Mouse (Mus musculus): ENCODE results near the gene Zfp263.

The Zfp263 gene

GRCm38 (mm10) chr16:3743503-3744185, at the start of gene Zfp263:
Zfp263 (plus strand) TSS chr16:3744093.
- peak; percentile 97 for DNase-seq (ENCODE audit: low spot score)

DNA sequence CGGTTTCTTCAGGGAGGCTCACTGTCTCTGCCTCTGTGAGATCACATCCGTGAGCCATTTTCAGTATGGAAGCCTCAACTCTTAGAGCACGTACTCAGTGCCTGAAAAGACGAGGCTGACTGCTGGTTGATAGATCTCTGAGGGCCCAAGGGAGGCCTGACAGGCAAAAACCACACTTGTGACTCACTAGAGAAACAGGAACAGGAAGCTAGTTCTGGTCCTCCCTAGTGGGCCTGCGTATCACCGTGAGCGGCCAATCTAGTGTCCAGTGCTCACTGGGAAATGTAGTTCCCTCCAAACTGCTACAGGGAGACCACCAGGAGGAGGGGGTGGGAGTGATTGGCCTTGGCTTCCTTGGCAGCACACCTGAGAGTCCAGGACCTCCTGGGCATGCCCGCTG, 44.6 kb upstream of the Zfp263 start:
- DNase-seq (ENCODE audit: low spot score), result peak; percentile 36

DNA sequence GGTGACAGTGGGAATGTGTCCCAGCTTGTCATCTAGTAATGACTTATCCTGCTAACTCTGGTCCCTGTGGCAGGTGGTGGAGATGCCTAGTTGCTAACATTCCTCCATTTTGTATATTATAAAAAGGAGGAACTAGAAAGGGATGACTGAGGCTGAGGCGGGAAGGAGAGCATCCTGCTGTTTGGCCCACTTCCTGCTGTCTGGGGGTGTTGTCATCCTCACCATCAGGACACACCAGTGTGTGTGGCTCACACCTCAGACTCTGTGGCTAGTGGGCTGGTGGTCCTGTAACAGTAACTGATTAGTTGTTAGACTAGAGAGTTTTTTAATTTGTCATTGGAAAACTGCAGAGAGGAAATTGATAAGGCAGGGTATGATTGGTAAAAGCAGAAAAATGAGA, 43.0 kb upstream of the Zfp263 start:
- no peak for DNase-seq (ENCODE audit: low spot score)

- no peak for DNase-seq (ENCODE audit: low spot score)
Observed at GRCm38 (mm10) chr16:3706680-3707079, 37.2 kb upstream of the Zfp263 start.

DNA sequence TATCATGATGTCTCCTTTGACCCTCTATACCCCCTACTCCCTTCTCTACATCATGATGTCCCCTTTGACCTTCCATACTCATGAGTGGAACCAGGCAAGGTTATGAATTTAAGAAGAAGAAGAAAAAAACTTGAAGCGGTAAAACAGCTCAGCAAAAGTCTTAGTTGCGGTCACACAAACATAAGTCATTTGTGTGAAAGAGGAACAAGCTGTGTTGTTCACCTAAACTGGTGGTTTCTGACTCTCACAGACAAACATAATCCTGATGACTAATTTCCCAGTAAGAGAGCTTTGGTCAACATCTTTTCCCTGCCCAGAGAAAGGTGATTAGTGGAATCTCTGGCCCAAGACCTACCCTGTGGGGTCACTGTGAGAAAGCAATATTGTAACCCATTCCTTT, 29.2 kb upstream of the Zfp263 start:
- no peak for DNase-seq (ENCODE audit: low spot score)

- DNase-seq (ENCODE audit: low spot score), result no peak
Observed at GRCm38 (mm10) chr16:3717980-3718379, 25.9 kb upstream of the Zfp263 start, which contains the start of gene Mefv. Mefv (minus strand) TSS chr16:3718097.

DNA sequence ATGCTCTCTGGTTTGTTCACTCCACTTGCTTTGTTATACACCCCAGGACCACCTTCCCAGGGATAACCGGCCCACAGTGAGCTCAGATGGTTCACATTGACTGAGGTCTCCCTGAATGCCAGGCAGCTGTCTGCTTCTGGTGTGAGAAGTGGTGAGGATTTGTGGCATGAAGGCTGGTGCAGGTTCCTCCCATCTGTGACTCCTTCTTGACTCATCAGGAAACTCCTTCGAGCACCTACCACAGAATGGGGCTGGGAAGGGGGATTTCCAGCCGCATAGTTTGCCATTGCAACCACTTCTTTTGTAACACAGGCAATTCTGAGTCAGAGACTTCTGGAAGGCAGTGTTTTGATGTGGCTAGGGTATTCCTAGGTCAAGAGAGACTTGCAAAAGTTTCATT, 20.7 kb upstream of the Zfp263 start:
- no peak for DNase-seq (ENCODE audit: low spot score)

DNA sequence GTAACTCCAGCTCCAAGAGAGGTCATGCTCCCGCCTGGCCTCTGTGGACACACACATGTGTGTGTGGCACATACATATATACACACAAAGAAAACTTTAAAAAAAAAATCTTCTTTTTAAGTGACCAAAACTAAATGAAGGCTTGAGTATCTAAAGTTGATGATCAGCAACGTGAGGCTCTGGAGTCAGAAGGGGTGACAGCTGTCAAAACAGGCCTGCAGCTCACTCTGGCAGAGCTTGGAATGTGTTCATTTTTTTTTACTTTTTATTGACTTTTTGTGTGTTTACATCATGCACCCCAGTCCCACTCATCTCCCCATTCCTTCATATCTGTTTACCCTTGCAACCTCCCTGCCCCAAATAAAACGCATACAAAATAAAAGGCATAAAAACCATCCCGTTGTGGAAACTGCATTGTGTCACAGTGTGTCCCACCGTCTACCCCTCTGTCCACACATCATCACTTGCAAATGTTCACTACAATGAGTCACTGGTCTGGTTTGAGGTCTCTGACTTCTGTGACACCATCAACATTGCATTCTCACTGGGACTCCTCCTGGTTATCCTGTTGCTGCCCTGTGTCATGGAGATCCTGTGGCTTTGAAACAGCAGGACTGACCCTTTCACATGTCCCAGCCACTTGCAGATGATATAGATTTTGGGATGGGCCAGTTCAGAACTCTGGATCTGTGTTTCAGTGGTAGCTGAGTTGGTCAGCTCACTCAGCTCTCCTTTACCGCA, 15.7 kb upstream of the Zfp263 start:
- DNase-seq (ENCODE audit: low spot score), result no peak

- DNase-seq (ENCODE audit: low spot score), result no peak
Observed at GRCm38 (mm10) chr16:3732612-3733011, 11.3 kb upstream of the Zfp263 start.

GRCm38 (mm10) chr16:3733198-3733732, 10.6 kb upstream of the Zfp263 start:
- DNase-seq (ENCODE audit: low spot score), result no peak

- no peak for DNase-seq (ENCODE audit: low spot score)
Observed at GRCm38 (mm10) chr16:3742466-3742865, 1.4 kb upstream of the Zfp263 start.

GRCm38 (mm10) chr16:3744186-3744700, 350 bp downstream of the Zfp263 start:
- no peak for DNase-seq (ENCODE audit: low spot score)

DNA sequence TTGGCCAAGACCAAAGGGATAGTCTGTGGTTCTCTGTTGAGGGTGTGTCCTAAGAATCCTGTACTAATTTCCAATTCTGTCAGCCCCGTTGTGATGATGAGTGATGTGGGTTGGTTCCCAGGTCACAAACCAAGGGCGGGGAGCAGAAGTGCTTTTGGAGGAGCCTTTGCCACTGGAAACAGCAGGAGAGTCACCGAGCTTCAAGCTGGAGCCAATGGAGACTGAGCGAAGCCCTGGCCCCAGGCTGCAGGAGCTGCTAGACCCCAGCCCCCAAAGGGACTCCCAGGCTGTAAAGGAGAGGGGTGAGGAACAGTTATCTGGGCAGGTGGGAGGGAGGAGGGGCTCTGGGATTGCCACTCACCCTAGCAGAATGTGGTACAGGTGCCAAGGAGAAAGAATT, 1.8 kb downstream of the Zfp263 start:
- no peak for DNase-seq (ENCODE audit: low spot score)

DNA sequence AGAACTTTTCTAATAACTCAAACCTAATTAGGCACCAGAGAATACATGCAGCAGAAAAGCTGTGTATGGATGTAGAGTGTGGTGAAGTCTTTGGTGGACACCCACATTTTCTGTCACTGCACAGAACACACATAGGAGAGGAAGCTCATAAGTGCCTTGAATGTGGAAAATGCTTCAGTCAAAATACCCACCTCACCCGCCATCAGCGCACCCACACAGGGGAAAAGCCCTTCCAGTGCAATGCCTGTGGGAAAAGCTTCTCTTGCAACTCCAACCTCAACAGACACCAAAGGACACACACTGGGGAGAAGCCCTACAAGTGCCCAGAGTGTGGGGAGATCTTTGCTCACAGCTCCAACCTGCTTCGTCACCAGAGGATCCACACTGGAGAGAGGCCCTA, 5.1 kb downstream of the Zfp263 start:
- DNase-seq (ENCODE audit: low spot score), result no peak

DNA sequence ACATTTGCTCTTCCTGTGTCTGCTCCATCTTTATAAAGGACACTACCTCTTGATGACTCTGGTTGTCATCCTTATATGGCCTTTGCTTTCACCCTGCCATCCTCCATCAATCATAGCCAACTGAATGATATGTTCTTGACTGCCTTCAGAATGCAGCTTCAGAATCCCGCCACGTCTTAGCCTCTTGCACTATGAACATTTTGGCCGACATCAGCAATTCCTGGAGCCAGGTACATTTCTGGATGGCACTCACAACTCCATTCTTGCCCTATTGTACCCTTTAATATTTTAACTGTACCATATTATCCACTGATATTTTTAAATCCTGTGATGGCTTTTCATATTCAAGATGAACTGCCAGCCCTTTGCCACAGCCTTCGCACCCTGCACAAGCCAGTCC, 27.7 kb downstream of the Zfp263 start:
- no peak for DNase-seq (ENCODE audit: low spot score)

GRCm38 (mm10) chr16:3776365-3776764, 32.5 kb downstream of the Zfp263 start:
- DNase-seq (ENCODE audit: low spot score), result no peak

DNA sequence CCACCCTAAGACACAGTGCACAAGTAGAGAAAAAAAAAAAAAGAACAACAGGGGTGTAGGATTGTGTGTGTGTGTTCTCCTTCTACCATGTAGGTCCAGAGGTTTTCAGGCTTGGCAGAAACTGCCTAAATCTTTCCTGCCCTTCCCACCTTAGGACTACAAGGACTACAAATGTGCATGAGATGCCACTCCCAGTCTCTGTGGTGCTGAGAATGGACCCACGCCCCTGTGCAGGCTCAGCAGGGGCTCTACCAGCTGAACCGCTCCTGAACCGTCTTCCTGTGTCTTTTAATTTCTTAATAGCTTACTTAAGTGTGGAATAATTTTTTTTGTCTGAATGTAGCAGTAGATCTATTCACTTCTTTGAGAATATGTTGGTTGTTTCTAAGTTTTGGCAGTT, 34.1 kb downstream of the Zfp263 start:
- no peak for DNase-seq (ENCODE audit: low spot score)

- no peak for DNase-seq (ENCODE audit: low spot score)
Observed at GRCm38 (mm10) chr16:3781237-3781636, 37.3 kb downstream of the Zfp263 start.

DNA sequence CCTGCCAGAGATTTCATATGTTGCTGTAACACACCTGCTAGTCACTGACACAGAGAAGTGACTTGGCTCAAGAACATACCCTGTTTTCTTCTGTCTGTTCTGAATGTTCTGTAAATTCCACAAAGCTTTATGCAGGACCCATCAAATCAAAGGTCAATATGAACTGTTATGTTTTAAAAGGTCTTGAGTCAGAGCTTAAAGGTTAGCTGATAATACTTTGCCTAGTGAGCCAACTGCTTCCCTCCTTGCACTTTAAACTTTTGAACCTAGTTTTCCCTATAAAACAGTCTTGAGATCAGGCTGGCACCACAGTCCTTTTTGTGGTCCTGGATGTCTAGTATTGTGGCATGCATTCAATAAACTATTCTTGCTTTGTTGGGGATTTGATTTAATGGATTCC, 44.5 kb downstream of the Zfp263 start:
- DNase-seq (ENCODE audit: low spot score), result no peak

Measured in testis, postnatal 14 days (tissue).